Mouse (Mus musculus) embryo, embryonic 10.5 days (tissue): ENCODE measurements at regions not wholly inside any gene's neighbourhood (a gene's known extent, or its start where the extent isn't known, plus 50 kb on each side); places are given as distances from the start of the nearest gene placed in this dataset.

Experiments used
- DNase-seq: peaks from one replicate; pipeline ENCODE4 v3.0.0-alpha.2; 2015; ENCODE audit warnings: low spot score

DNA sequence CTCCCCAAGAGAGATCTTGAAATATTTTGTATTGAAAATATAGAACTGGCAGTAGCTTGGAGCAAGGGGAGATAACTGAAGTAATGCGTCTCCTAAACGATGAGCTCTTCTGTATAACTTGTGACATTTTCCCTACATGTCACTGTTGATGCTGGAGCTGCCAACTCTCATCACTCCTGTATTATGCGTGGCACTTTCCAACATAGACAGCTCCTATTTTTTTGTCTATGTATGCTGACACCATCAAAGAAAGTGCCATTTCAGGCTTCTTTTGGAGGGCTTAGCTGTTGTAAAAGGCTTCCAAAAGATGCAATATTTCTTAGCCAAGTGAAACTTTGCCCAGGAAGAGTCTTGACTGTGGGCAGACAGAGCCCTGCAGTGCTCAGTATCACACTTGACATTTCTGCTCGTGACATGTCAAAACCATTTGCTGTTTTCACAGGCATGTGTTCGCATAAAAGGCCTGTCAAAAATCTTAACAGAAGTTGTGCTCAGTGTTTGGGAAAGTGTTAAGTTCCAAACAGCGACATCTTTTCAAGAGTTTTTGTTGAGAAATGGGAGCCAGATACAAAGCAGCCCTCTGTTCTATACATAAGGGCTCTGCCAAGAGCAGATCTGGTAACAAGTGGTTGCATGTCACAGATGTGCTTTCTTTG is 53.6 kb upstream of the Otol1 start:
- no peak for DNase-seq

GRCm38 (mm10) chr3:69922792-69923418 is 63.2 kb upstream of the Sptssb start:
- DNase-seq = no peak

- peak; percentile 20 for DNase-seq
These were observed 53.1 kb upstream of the Sptssb start for GRCm38 (mm10) chr3:69912859-69913258.

DNA sequence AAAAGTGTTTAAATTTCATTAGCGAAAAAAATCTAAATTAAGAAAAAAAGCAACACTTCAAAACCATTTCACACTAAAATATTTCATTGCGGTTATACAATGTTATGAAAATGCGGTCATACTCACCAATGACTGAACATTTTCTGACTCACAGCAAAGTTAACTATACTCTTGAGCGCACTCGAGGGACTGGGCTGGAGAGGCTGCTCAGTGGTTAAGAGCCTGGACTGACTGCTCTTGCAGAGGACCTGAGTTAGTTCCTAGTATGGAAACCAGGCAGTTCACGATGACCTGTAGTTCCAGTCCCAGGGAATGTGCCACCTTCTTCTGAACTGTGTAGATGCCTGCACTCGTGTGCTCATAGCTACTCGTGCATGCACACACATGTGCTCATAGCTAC is 50.3 kb upstream of the Sptssb start:
- no peak for DNase-seq
